Mouse (Mus musculus): ENCODE data around the gene Olfr1442.

GRCm38 (mm10) chr19:12671051-12671450, 812 bp downstream of the Olfr1442 start:
- no peak for TF ChIP-seq CTCF (IDR thresholded peaks at IDR 0.05)
- TF ChIP-seq EP300 (IDR thresholded peaks at IDR 0.05) = no peak

Measured in lung, postnatal 0 days (tissue).